Mouse (Mus musculus) G1E (cell line): ENCODE data around the gene Cad.

ENCODE experiments used
- CTCF ChIP-seq: IDR thresholded peaks from 2 replicates; pipeline ENCODE4 v1.5.1; 2012; ENCODE audit warnings: low read depth, low read length, inconsistent platforms, mixed read lengths
- GATA1 ChIP-seq: IDR thresholded peaks from 2 replicates; pipeline ENCODE4 v1.6.1; 2012; ENCODE audit warnings: borderline replicate concordance, low read length, inconsistent platforms, mixed read lengths
- GATA2 ChIP-seq: IDR thresholded peaks from 2 replicates; pipeline ENCODE4 v1.6.1; 2012; ENCODE audit warnings: low read depth, low read length, inconsistent platforms, borderline replicate concordance
- POLR2AphosphoS5 ChIP-seq: IDR thresholded peaks from 2 replicates; pipeline ENCODE4 v1.6.1; 2012; ENCODE audit warnings: low read depth, low read length, inconsistent platforms; ENCODE audit not compliant: insufficient replicate concordance
- TAL1 ChIP-seq: conservative IDR thresholded peaks from 2 replicates; pipeline ENCODE4 v1.6.1; 2012; ENCODE audit warnings: low read depth, low read length, inconsistent platforms, mixed read lengths

DNA sequence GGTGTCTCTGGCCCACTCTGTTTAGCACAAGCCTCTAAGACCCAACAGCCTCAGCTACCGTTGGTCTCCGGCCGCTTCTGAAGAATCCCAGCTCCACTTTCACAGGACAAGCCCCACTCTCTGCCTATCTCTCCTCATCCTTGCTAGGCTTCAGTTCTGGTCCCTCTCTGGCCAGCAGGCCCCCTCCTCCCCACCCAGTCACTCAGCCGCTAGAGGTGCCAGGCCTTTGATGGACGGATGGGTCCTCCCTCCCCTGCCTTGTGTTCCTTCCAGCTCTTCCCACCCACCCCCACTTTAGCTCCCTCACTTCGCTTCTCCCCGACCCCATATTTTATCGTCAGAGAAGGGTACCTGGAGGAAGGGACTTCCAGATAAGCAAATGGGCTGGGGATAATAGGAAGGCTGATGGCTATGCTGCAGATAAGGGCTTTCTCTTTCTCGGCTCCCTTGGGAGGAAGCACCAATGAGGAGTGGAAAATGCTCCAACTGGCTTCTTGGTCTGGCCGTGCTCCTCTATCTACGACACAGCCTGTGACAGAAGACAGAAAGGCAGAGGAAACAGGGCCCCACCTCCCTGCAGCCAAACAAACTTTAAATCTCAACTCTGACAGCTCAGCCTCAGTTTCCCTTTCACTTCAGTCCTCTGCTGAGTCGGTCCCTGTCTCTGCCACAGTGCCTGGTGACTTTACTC is 28.5 kb downstream of the Cad start:
- TF ChIP-seq CTCF (no peak), POLR2AphosphoS5 (no peak), TAL1 (no peak), GATA1 (no peak), GATA2 (no peak)
